Mouse (Mus musculus) liver (tissue): ENCODE results near the gene 9330161L09Rik.

Source experiments
- DNase-seq: peaks from one replicate; pipeline ENCODE4 v3.0.0-alpha.2; 2020; ENCODE audit warnings: mixed read lengths

Gene 9330161L09Rik

GRCm38 (mm10) chr12:103388505-103389347, 18.9 kb downstream of the 9330161L09Rik start, which contains the start of gene Otub2:
TSS of gene Otub2 (plus strand) at chr12:103388682.
- peak; percentile 96 for DNase-seq

- DNase-seq = no peak
Measured at GRCm38 (mm10) chr12:103380226-103380625, 27.4 kb downstream of the 9330161L09Rik start.

- no peak for DNase-seq
Measured at GRCm38 (mm10) chr12:103376774-103377173, 30.8 kb downstream of the 9330161L09Rik start.

GRCm38 (mm10) chr12:103376124-103376523, 31.5 kb downstream of the 9330161L09Rik start:
- DNase-seq = no peak

GRCm38 (mm10) chr12:103373530-103374236, 33.9 kb downstream of the 9330161L09Rik start:
- DNase-seq = peak; percentile 52

GRCm38 (mm10) chr12:103371711-103372110, 35.9 kb downstream of the 9330161L09Rik start:
- DNase-seq = peak; percentile 76

GRCm38 (mm10) chr12:103370861-103371260, 36.8 kb downstream of the 9330161L09Rik start:
- DNase-seq = no peak

GRCm38 (mm10) chr12:103368777-103369176, 38.8 kb downstream of the 9330161L09Rik start:
- DNase-seq = no peak

GRCm38 (mm10) chr12:103368326-103368669, 39.3 kb downstream of the 9330161L09Rik start:
- no peak for DNase-seq

- DNase-seq = peak; percentile 76
Measured at GRCm38 (mm10) chr12:103367620-103368325, 39.8 kb downstream of the 9330161L09Rik start.

GRCm38 (mm10) chr12:103367171-103367570, 40.4 kb downstream of the 9330161L09Rik start:
- DNase-seq = no peak

- no peak for DNase-seq
Measured at GRCm38 (mm10) chr12:103362336-103362735, 45.3 kb downstream of the 9330161L09Rik start.

- no peak for DNase-seq
Measured at GRCm38 (mm10) chr12:103361539-103362307, 45.9 kb downstream of the 9330161L09Rik start.

GRCm38 (mm10) chr12:103360812-103361211, 46.8 kb downstream of the 9330161L09Rik start:
- DNase-seq = no peak

GRCm38 (mm10) chr12:103358951-103359801, 48.4 kb downstream of the 9330161L09Rik start:
- DNase-seq = no peak

- no peak for DNase-seq
Measured at GRCm38 (mm10) chr12:103358216-103358615, 49.4 kb downstream of the 9330161L09Rik start.
